Mouse (Mus musculus) bone marrow macrophage, adult 2 months (primary cell): ENCODE measurements at regions not wholly inside any gene's neighbourhood (a gene's known extent, or its start where the extent isn't known, plus 50 kb on each side); places are given as distances from the start of the nearest gene placed in this dataset.

Experiments used
- CTCF ChIP-seq: IDR thresholded peaks from 2 replicates; pipeline ENCODE4 v1.5.1; 2012; ENCODE audit warnings: low read depth, mild to moderate bottlenecking, low read length, moderate library complexity
- POLR2A ChIP-seq: IDR thresholded peaks from 2 replicates; pipeline ENCODE4 v1.6.1; 2012; ENCODE audit warnings: mild to moderate bottlenecking, low read depth, low read length, borderline replicate concordance

DNA sequence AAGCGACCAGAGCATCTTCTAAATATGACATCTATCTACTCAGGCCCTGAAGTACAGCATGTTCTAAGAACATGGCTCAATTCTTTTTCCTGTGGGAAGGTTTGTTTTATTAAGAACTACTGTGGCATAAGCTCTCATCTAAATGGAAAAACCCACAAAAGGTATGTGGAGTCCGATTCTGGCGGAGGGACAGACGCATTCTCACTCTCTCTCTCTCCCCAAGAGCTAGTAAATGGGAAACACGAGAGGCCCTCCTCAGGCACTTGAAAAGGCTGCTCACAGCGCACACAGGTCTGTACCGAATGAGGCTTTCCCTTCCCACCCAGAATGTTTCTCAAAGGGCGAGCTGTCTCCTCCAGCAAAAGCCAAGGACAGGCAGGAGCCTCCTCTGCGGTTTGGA lies 112.1 kb upstream of the Klf14 start:
- TF ChIP-seq CTCF, result no peak
- TF ChIP-seq POLR2A, result no peak
